Mouse (Mus musculus): ENCODE measurements around the gene Tigit. TPM values are rescaled to one million over a fixed set of nuclear protein-coding genes. Genes with fewer than 3 reads are reported as not detected.

Gene Tigit
- total RNA-seq, 2 experiments from 2014 or later: not detected

GRCm38 (mm10) chr16:43623315-43624000, 40.5 kb downstream of the Tigit start:
- DNase-seq: no peak
- intact Hi-C loops (cut with DNase I): no loop called here

DNA sequence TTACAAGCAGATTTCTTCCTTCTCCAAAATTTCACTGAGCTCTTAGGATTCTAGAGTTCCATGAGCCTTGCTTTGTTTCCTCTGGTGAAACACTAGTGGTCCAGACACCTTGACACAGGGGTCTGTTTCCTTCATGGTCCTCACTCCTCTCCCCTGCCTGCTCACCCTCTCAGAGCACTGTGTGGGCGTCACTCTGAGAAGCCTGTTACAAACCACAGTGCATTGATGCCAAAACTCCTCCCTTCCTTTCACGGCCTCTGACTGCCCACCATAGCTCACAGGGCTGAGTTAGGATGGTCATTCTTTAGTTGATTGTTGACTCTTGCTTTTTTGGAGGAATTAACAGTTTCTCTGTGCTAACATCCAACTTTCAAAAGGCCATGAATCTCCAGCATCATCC, 43.6 kb downstream of the Tigit start:
- intact Hi-C loops (cut with DNase I): no loop called here
- no peak for DNase-seq

- peak in 1 of 2 experiments; percentile 24 for DNase-seq
- intact Hi-C loops (cut with DNase I): no loop called here
Observed at GRCm38 (mm10) chr16:43619277-43619676, 44.7 kb downstream of the Tigit start.

- DNase-seq: no peak
- intact Hi-C loops (cut with DNase I): no loop called here
Observed at GRCm38 (mm10) chr16:43618286-43618685, 45.7 kb downstream of the Tigit start.

DNA sequence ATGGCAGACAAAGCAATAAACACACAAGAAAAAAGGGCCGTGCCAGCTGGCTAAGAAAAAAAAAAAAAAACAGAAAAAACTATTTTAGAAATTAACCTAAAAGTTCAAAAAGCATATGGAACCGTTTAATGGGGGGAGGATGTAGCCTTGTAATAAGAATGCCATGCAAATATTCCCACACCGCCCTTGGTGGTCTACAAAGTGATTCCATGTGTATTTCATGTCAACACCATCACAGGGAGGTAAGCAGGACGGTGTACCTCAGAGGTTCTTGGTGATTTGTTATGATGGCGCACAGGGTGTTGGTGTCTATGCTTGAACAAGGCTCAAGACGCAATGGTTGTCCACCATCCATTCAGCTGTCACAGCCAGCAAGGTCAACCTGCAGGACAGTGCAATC, 46.6 kb downstream of the Tigit start:
- intact Hi-C loops (cut with DNase I): no loop called here
- no peak for DNase-seq

- intact Hi-C loops (cut with DNase I): no loop called here
- no peak for DNase-seq
Observed at GRCm38 (mm10) chr16:43616348-43616747, 47.6 kb downstream of the Tigit start.

- intact Hi-C loops (cut with DNase I): loop anchor here (5.0 kb wide), 1 partner anchor 92 kb away; no protein-coding TSS in a partner anchor
- DNase-seq: peak; percentile 64 to 71
Observed at GRCm38 (mm10) chr16:43610375-43610774, 53.6 kb downstream of the Tigit start.

- DNase-seq: no peak
- intact Hi-C loops (cut with DNase I): no loop called here
Observed at GRCm38 (mm10) chr16:43608066-43608465, 55.9 kb downstream of the Tigit start.

DNA sequence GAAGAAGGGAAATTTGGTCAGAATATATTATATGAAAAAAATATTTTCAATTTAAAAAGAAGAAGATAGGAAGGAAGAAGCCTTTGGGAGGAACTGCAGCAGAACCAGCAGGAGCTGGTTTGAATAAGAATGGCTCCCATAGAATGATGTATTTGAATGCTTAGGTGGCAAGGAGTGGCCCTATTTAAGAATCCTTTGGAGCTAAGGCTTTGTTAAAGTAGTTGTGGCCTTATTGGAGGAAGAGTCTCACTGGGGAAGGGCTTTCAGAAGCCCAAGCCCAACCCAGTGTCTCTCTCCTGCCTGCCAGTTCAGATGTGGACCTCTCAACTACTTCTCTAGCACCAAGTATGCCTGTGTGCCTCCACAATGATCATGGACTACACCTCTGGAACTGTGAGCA, 56.9 kb downstream of the Tigit start:
- intact Hi-C loops (cut with DNase I): no loop called here
- no peak for DNase-seq

DNA sequence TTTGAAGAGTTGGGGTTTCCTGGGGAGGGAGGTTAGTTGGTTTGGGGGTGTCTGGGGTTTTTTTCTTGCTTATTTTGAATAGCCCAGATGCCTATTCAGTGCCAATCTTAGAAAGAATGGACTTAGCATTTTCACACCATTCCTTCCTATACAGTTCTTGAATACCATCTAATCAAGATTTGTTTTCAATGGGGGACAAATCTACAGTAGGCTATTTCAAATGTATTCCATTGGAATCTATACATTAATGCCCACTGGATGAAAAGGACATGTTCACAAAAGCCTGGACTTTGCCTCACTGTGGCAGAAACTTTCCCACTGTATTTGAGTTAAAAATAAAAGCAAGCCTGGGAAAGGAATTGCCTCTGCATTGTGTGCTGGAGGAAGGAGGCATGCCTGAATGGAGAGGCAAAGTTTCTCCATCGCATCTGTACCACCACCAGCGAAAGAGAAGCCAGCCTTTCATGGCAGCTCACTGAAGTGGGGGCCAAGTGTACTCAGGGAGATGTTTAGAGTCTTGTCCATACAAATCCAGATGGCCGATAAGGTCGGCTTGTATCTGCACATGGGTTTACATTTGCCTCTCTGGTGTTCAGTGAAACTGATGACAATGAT, 59.4 kb downstream of the Tigit start:
- intact Hi-C loops (cut with DNase I): no loop called here
- no peak for DNase-seq

GRCm38 (mm10) chr16:43603591-43604141, 60.3 kb downstream of the Tigit start:
- no peak for DNase-seq
- intact Hi-C loops (cut with DNase I): no loop called here

- DNase-seq: no peak
- intact Hi-C loops (cut with DNase I): no loop called here
Observed at GRCm38 (mm10) chr16:43602573-43602972, 61.4 kb downstream of the Tigit start.

GRCm38 (mm10) chr16:43599707-43600106, 64.2 kb downstream of the Tigit start:
- intact Hi-C loops (cut with DNase I): loop anchor here (10.0 kb wide), 1 partner anchor 765 kb away; no protein-coding TSS in a partner anchor
- no peak for DNase-seq

Small RNAs within 50 kb of the gene (microRNA-seq; reads per million reads assigned to microRNA genes)
- 0 reads per million in 2 experiments for gene Mir568

Other genes with a start within 250 kb of the Tigit start
- gene Drd3, start 89.9 kb upstream of the Tigit start, total RNA-seq (2021): not detected
- 1 to 10 TPM; 1.9 to 2.3 TPM for gene Ccdc191, start 225.7 kb upstream of the Tigit start, total RNA-seq (2021)

All from heart, postnatal 10 days (tissue).